Mouse (Mus musculus): ENCODE measurements around the gene Gm5934. TPM values are rescaled to one million over a fixed set of nuclear protein-coding genes. Genes with fewer than 3 reads are reported as not detected.

The Gm5934 gene
- not detected in 2 replicates for polyA plus RNA-seq (2015; fragmentation: Nextera tagmentation; extraction: Ambion mirVana)

GRCm38 (mm10) chrX:24500660-24501059 is at the start of gene Gm5934:
TSS of gene Gm5934 (minus strand) at chrX:24500760.

Other genes with a start within 250 kb of the Gm5934 start
- gene Gm4297, start 74.1 kb upstream of the Gm5934 start, polyA plus RNA-seq (2015; fragmentation: Nextera tagmentation; extraction: Ambion mirVana), result not detected in 2 replicates

All from skeletal muscle tissue, postnatal 0 days (tissue).